Mouse (Mus musculus) right cerebral cortex, adult 18-20 months (tissue): ENCODE results near the gene Panx1.

Experiments
- DNase-seq: peaks from one replicate; pipeline ENCODE4 v3.0.0; 2022; ENCODE audit warnings: mixed read lengths

Panx1 gene

DNA sequence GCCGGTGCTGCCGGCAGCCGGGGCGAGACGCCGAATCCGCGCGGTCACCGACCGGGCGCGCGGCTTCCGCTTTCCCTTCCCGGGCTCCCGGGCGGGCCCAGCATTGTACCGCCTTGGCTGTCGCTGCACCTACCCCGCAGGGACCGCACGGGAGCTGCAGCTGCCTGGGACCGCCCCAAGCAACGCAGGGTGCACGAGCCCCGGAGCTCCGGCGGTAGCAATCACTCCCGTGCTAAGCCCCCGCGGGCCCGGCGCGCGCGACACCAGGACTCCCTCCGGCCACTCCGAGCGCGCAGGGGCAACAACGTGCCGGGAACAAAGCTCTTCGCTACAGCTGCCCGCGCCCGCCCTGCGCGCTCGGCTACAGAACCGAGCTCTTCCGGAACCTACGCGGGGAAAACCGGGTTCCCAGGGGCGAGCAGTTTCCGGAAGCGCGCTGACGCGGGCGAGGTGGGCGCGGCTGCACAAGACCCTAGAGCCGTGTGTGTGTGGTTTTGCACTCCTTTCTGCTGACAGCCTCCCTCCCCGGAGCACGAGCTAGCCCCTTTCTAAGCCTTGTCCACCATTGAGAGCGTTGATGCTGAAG, at the start of gene Panx1:
Gene Panx1 (minus strand): TSS at position 395 of the 586 bp plus-strand sequence.
- peak; percentile 74 for DNase-seq

GRCm38 (mm10) chr9:15068686-15069295, 23.5 kb upstream of the Panx1 start:
- DNase-seq, result peak; percentile 19

GRCm38 (mm10) chr9:15067995-15068685, 22.9 kb upstream of the Panx1 start:
- no peak for DNase-seq

- no peak for DNase-seq
These were observed 18.9 kb upstream of the Panx1 start for GRCm38 (mm10) chr9:15064176-15064575.

- no peak for DNase-seq
These were observed 15.6 kb upstream of the Panx1 start for GRCm38 (mm10) chr9:15060847-15061246.

- no peak for DNase-seq
These were observed 14.7 kb upstream of the Panx1 start for GRCm38 (mm10) chr9:15060026-15060425.

DNA sequence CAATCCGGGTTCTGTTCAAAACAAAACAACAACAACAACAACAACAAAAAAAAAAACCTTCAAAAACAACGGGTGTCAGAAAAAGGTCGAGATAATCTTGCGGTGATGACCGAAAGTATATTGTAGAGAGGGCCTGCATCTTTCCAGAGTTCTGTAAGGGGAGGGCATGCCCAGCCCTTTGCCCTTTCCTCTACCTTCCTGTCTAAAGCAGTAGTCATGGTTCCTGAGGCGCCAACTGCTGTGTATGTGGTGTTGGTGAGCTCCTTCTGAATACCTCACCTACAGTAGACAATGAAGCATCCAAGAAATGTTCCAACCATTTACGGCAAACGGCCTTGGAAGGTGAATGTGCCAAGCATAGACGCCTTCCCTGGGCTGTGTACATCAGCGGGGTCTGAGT, 462 bp upstream of the Panx1 start:
- no peak for DNase-seq

DNA sequence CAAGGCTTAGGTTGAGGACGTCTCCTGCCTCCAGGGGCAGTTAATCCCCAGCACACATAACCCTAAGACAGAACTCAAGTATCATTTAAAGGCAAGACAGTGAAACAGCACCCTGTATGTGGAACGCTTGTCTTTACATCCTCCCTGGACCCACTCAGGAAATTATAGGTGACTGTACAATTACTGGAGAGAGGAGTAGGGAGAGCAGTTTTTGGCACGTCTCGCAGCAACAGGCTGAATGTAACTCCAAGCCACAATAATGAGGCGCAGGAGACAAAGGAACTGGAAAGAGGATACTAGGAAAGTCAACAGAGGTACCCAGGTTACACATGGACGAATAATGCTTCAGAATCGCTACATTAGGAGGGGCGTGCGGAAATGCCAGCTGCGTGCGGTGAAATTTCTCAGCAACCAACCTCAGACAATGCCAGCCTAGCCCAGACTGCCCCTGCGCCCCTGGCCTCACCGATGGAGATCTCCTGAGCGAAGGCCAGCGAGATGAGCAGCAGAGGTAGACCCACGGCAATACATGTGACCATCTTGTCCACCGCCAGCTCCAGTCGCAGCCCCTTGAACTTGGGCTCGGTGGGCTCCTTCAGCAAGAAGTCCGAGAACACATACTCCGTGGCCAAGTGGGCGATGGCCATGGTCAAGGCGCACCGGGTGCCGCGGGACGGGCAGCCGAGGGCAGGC, 741 bp downstream of the Panx1 start:
- DNase-seq, result no peak

DNA sequence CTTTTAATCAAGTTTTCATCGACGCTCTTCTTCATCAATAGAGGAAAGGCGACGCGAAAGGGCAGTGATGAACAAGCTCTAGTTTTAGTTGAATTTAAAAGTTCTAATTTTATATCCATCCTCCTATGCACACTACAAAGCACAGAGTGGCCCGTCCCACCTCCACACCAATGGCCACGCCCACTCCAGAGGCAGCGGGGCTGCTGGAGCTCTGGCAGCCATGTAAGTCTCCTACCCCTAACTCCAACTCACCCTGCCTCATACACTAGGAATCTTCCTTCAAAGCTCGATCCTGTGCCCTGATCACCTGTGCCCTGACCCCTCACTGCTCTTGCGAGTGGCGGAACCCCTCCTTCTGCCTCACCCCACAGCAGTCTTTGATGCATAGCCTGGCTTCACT, 3.7 kb downstream of the Panx1 start:
- DNase-seq, result no peak

GRCm38 (mm10) chr9:15039848-15040247, 5.4 kb downstream of the Panx1 start:
- DNase-seq, result no peak

DNA sequence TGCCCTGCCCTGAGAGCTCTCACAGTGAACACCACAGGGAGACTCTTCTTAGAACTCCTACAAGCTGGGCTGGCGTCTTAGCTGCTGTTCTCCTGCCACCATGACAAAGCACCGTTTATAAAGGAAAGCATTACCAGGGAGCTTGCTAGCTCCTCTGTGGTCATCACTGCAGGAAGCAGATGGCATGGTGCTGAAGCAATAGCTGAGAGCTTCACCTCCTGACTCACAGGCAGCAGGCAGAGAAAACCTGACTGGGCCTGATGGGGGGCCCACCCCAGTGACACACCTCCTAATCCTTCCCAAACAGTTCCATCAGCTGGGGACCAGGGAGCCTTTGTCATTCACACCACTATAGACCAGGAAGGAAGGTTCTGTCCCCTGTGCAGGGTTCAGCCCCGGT, 7.6 kb downstream of the Panx1 start:
- DNase-seq, result no peak

DNA sequence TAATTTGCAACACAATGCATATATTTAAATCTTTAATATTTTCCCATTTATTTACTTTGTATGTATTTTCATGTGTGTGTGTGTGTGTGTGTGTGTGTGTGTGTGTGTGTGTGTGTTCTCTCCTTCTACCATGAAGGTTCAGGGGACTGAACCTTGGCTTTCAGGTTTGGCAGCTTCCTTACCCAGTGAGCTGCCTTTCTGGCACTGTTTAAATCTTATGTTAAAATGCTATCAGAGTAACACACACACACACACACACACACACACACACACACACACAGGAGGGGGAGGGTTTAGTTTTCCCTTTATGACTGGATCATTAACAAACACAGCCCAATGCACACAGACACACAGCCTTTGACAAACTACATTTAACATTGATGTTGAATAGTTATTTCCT, 8.0 kb downstream of the Panx1 start:
- DNase-seq, result no peak

DNA sequence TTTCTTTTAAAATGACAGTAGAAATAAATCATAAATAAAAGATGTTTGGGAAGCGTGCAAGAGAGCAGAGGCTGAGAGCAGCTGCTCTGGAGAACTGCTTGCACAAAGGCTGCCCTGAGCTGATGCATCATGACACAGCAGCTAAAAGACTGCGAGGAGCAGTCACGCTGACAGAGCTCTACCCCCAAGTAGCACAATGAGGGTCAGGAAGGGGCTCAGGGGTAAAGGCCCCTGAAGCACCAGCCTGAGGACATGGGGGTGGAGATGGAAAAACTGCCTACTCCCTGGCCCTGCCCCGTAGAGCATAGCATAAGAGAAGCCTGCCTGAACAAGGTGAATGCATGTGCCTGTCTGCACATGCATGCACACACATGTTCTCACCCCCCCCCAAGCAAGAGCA, 8.5 kb downstream of the Panx1 start:
- DNase-seq, result no peak

DNA sequence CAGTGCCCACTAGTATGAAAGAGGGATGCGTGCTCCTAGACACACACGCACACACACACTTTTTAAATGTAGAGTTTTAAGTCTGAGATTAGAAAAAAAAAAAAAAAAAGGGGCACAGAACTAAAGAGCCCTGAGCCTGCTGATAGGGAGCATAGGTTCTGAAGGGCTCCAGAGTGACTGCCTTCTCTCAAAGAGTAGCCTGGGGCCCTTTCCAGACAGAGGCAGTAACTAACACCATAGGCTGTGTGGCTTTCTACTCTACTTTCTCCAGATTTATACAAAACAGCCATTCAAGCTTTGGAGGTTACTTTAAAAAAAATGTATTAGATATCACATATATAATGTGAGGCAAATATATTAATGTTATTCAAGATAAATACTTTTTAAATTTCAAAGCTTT, 8.9 kb downstream of the Panx1 start:
- no peak for DNase-seq

DNA sequence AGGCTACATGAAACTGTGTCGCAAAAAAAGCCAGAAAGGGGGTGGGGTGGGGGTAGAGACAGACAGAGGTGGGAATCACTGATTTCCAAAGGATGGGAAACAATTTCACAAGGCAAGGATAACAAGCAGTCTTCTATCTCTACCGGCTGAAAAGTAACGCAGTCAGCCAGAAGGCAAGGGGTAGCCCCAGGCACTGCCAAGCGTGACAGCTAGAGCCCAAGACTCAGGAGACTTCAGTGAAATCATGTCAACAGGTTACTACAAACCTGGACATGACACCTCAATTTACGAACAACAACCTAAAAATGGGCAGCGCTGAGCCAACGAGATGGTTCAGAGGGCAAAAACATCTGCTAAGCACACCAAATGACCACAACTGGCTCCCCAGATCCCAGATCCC, 9.3 kb downstream of the Panx1 start:
- DNase-seq, result no peak

DNA sequence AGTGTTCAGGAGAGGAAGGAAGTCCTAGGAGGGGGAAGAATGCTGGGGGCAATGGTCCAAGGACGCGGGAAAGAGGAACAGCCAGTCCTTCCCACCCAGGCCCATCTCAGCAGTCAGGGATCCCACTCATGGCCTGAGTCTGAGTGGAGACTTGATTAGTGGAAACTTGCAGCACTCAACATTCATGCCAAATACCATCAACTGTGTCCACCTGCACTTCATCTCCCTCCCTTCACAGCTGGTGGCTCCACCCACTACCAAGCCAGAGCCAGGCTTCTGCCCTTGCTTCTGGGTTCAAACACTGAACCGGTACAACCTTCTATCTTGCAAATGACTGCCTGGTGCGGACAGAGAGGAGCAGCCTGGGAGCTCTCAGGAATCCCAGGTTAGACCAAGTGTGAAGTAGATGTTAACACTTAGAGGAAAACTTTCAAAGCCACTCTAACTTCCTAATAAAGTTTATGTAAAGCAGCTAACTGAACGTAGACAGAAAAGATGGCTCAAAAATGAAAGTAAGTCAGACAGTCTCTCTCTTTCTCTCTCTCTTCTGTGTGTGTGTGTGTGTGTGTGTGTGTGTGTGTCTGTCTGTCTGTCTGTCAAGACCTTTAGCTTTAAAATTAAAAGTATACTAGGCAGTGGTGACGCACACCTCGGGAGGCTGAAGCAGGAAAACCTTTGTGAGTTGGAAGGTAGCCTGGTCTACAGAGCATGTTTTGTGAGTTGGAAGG, 10.6 kb downstream of the Panx1 start:
- DNase-seq, result no peak

DNA sequence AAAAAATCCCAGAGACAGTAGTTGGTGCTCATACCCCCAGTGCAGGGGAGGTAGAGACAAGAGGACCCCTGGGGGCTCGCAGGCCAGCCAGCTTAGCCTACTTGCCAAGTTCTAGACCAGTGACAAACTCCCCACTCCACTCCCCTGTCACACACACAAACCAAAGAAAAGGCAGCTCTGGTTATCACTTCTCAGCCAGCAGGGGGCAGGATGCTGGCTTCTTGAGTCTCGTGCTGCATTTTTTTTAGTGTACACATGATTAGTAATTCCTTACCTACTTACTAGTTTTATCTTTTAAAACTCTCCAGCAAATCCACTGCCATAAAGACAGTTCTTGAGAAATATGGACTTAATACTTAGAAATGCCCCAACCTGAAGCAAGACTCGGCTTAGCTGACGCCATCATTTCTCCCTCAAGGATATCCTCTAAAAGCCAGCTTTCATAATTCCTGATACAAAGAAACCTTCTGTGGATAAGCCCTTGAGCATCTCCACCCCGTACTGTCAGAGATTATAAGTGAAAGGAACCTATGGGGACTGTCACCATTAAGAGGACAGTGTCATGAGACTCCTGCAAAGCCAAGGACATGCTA, 11.6 kb downstream of the Panx1 start:
- DNase-seq, result peak; percentile 39

- DNase-seq, result no peak
These were observed 12.5 kb downstream of the Panx1 start for GRCm38 (mm10) chr9:15032797-15033196.

DNA sequence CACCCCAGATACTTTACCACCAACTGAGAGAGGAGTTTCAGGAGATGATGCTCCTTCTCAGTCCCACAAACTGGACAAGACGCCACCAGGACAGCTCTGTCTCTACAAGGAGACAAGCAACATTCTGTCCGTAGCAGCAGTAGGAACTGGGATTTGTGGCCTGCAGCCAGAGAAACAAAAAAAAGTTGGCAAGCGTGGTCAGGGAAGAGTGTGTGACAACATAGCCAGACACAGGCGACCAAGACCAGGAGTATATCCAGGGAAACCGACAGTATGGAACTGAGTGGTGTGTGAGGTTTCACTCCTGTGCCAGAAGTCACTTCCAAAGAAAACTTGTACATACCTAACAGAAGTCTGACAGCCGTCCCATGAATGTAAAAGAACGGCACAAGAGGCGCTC, 14.5 kb downstream of the Panx1 start:
- DNase-seq, result no peak

DNA sequence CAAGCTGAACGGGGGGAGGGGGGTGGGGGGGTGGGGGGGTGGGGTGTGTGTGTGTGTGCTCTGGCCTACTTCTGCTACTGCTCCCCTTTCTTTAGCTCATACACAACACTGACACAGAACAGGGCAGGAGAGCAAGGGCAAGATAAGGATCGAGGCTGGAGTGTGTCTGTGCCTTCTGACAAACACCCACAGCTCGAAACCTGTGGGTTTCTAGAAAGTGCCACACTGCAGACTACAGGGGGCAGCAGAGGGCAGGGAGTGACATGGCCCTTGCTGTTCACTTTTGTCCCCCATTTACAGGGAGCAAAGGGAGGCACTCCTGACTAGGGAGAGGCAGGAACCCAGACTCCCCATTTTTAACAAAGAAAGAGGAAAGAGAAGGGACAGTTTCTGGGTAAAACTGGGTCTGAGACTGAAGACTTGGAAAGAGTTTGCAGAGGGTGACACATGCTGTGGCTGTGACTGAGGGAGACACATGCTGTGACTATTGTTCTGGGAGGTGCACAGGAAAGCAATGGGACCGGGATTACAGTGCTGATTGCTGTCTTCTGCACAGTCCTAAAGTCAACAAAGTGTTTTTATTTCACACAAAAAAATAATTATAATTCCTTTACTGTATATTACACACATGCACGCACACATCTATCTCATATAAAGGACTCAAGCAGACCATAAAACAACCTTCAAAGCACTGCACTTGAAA, 16.1 kb downstream of the Panx1 start:
- no peak for DNase-seq

DNA sequence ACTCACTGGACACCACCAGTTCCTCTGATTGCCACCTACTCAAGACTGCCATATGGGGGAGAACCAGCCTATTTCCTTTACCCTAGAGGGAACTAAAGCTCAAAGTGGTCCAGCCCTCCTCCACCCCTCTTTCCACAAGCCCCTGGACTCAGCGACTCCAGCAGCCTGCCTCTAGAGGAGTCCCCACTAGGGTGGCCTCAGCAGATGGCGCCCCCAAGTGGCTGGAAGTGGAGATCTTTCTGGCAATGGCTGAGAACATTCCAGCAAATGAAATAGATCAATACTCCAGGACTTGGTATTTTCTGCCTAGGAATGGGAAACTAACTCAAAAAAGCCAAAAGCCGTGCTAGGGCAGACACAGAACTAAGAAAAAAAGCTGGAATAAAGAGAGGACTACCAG, 17.6 kb downstream of the Panx1 start:
- no peak for DNase-seq

- DNase-seq, result no peak
These were observed 22.2 kb downstream of the Panx1 start for GRCm38 (mm10) chr9:15023049-15023448.
